7 mouse cellular contexts compared by ENCODE assay signal in genomic region chrX:152643679-152644638, GRCm38 (mm10).
DNase-seq lines count a peak whose midpoint lies in the region; ATAC-seq lines count a peak whose summit lies in the region.

No protein-coding gene starts in this region.

- intact Hi-C loops in left cerebral cortex, postnatal 25 days (cut with DNase I): no loop called here

- ATAC-seq in frontal cortex, adult (ENCODE audit: low TSS enrichment): peak; percentile 89
- ATAC-seq in megakaryocyte, adult 5-6 weeks (ENCODE audit: poor library complexity, severe bottlenecking): no peak
- ATAC-seq in granulocyte monocyte progenitor cell, adult 5-6 weeks (replicated peaks; ENCODE audit: poor library complexity, severe bottlenecking): no peak

- DNase-seq in embryo, embryonic 10 days (ENCODE audit: low spot score): peak; percentile 23
- DNase-seq in left cerebral cortex, postnatal 25 days (ENCODE audit: low spot score in 2 of 2): peak; percentile 34 to 43
- DNase-seq in right cerebral cortex, adult 2 months (ENCODE audit: low spot score in 2 of 2): peak; percentile 37 to 47
- DNase-seq in lung, postnatal 25 days (ENCODE audit: low spot score): no peak
